Mouse (Mus musculus) liver, embryonic 14.5 days (tissue): ENCODE measurements around the gene Gja5.

Experiments
- CTCF ChIP-seq: IDR thresholded peaks from 2 replicates; pipeline ENCODE4 v1.5.1; 2016; ENCODE audit warnings: antibody characterized with exemption, low read depth, control low read depth
- EP300 ChIP-seq: IDR thresholded peaks from 2 replicates; pipeline ENCODE4 v1.6.1; 2016; ENCODE audit warnings: antibody characterized with exemption, low read depth

- TF ChIP-seq CTCF (no peak), EP300 (no peak)
Observed at GRCm38 (mm10) chr3:97058704-97059103, 154.2 kb downstream of the Gja5 start.
